Mouse (Mus musculus) ES-Bruce4 (cell line): ENCODE measurements around the gene Strada. TPM values are rescaled to one million over a fixed set of nuclear protein-coding genes. Genes with fewer than 3 reads are reported as not detected.

Experiments
- H3K27ac ChIP-seq: 2 replicates; pipeline ENCODE4 v1.5.1; 2012; ENCODE audit warnings: low read length, inconsistent platforms; ENCODE audit not compliant: insufficient read depth
- H3K27me3 ChIP-seq: 2 replicates; pipeline ENCODE4 v1.6.1; 2012; ENCODE audit warnings: mild to moderate bottlenecking, low read length, inconsistent platforms; ENCODE audit not compliant: control insufficient read depth, poor library complexity, insufficient read depth, severe bottlenecking
- H3K36me3 ChIP-seq: 2 replicates; pipeline ENCODE4 v1.6.1; 2012; ENCODE audit warnings: inconsistent platforms, mild to moderate bottlenecking, low read length, moderate library complexity; ENCODE audit not compliant: control insufficient read depth, poor library complexity, insufficient read depth, severe bottlenecking
- H3K4me1 ChIP-seq: one replicate; pipeline ENCODE4 v1.8.1; 2011; ENCODE audit warnings: low read length; ENCODE audit not compliant: control insufficient read depth, insufficient read depth
- H3K4me3 ChIP-seq: 2 replicates; pipeline ENCODE4 v1.5.1; 2011; ENCODE audit warnings: low read depth, mild to moderate bottlenecking, low read length
- H3K9ac ChIP-seq: 2 replicates; pipeline ENCODE4 v1.6.1; 2012; ENCODE audit warnings: low read depth, mild to moderate bottlenecking, inconsistent platforms; ENCODE audit not compliant: poor library complexity, severe bottlenecking
- H3K9me3 ChIP-seq: replicated peaks from 2 replicates; pipeline ENCODE4 v1.6.1; 2012; ENCODE audit warnings: mild to moderate bottlenecking, low read length, inconsistent platforms; ENCODE audit not compliant: control insufficient read depth, poor library complexity, insufficient read depth, severe bottlenecking
- CTCF ChIP-seq: IDR thresholded peaks from one replicate; pipeline ENCODE4 v1.8.1; 2011; ENCODE audit warnings: low read depth, low read length
- EP300 ChIP-seq: IDR thresholded peaks from 2 replicates; pipeline ENCODE4 v1.6.1; 2011; ENCODE audit warnings: low read depth, low read length; ENCODE audit not compliant: insufficient read depth
- POLR2A ChIP-seq: IDR thresholded peaks from one replicate; pipeline ENCODE4 v1.8.1; 2011; ENCODE audit warnings: low read length; ENCODE audit not compliant: insufficient read depth
- polyA plus RNA-seq: library from polyadenylated mRNA; stranded (reverse); fragments of >200 nt; gene quantifications from 2 replicates; pipeline ENCODE4 v1.2.4, GENCODE M21; 2011; ENCODE audit warnings: low read depth; ENCODE audit not compliant: missing spikeins, insufficient read depth, insufficient read length

Strada gene
- polyA plus RNA-seq, 1 experiment = 34.2 TPM

DNA sequence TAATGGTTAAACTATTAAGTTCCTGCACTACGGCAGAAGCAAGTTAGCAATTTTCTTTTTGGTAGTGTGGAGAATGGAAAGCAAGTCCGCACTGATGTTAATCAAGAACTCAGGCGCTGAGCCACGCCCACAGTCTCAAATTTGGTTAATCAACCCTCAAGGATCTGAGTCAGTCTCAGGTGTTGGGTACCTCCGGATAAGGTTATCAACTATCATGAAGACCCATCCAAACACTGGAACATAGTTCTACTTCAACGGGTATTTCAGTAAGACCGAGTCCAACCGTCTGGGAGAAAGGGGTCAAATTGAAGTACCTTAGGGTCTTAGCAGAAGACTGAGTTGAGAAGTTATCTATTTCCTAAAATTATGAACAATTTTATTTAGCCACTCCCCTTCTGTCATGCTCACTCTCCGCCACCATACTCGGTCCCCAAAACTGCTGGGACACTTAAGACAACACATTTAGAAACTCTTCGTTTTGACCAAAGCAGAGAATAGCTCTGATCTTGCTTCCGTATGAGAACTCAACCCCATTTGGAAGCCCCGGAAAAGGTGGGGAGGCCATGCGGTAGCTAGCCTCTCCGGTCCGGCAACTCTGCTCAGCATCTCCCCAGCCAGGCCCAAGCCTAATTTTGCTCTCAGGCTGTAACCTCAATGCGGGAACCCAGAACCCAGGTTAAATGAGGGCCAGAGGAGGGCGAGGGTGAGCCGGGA is 9.2 kb downstream of the Strada start:
- H3K9ac ChIP-seq = peak overlapping the region; percentile 86
- no peaks in the 10 kb centered on the region for H3K9me3 ChIP-seq
- no peaks in the 10 kb centered on the region for H3K27me3 ChIP-seq
- H3K4me3 ChIP-seq = peak overlapping the region; percentile 95
- H3K36me3 ChIP-seq = no peaks in the 10 kb centered on the region
- H3K27ac ChIP-seq = 0 out of 2 replicates have a peak overlapping the region, but pooled peaks have one; percentile 28
- TF ChIP-seq POLR2A = no peak
- TF ChIP-seq EP300 = no peak
- no peak for TF ChIP-seq CTCF
- no peaks in the 10 kb centered on the region for H3K4me1 ChIP-seq

DNA sequence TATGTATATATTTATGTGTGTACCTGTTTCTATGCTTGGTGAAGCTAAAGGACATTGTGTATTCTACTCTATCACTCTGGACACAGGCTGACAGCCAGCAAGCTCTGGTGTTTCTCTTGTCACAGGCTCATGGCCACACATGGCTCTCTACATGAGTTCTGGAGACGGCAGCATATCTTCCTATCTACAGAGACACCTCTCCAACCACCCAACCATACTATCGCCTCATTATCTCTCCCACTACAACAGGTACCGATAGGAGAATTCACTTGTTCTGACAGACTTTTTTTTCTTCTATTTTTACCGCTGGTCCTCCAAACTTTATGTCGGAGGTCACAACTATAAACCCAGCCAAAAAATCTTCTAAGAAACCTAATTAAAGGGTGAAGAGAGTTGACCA is 9.7 kb downstream of the Strada start:
- Histone ChIP-seq H3K27me3 (no peaks in the 10 kb centered on the region), H3K4me1 (no peaks in the 10 kb centered on the region), H3K4me3 (no peak overlapping the region), H3K9me3 (no peaks in the 10 kb centered on the region), H3K36me3 (no peaks in the 10 kb centered on the region), H3K27ac (no peak overlapping the region), H3K9ac (peak overlapping the region; percentile 86)
- no peak for TF ChIP-seq CTCF
- no peak for TF ChIP-seq EP300
- TF ChIP-seq POLR2A = no peak

DNA sequence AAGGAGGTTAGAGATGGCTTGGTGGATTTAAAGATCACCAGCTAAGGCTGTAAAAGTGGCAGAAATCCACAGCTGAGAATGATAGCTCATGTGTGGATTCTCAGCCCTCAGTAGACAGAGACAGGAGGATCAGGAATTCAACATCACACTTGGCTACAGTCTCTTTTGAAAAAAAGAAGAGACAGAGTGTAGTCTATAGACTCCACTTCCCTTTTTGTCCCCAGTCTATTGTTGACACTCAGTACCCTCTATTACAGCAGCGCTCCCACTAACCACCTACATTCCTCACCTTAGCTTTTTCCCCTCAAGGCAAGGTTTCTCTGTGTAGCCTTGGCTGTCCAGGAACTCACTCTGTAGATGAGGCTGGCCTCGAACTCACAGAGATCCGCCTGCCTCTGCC is 10.3 kb downstream of the Strada start:
- no peaks in the 10 kb centered on the region for H3K27me3 ChIP-seq
- H3K27ac ChIP-seq = no peak overlapping the region
- H3K9ac ChIP-seq = no peak overlapping the region
- TF ChIP-seq EP300 = no peak
- no peak for TF ChIP-seq CTCF
- TF ChIP-seq POLR2A = no peak
- H3K4me1 ChIP-seq = no peaks in the 10 kb centered on the region
- H3K4me3 ChIP-seq = no peak overlapping the region
- no peaks in the 10 kb centered on the region for H3K9me3 ChIP-seq
- no peaks in the 10 kb centered on the region for H3K36me3 ChIP-seq

DNA sequence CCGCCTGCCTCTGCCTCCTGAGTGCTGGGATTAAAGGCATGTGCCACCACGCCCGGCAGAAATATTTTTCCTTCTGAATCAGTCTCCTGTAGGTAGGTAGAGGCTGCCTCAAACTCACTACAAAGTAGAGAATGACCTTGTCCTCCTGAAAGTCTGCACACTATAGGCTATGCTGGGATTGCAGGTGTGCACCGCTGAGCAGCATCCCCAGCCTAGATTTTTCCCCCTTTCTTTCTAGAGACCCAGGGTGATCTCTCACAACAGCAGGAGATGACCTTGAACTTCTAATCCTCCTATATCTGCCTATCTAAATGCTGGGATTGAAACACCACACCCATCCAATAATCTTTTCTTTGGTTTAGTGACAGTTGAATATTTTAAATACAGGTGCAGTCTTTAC is 14.6 kb downstream of the Strada start:
- H3K27me3 ChIP-seq = no peaks in the 10 kb centered on the region
- no peaks in the 10 kb centered on the region for H3K4me1 ChIP-seq

DNA sequence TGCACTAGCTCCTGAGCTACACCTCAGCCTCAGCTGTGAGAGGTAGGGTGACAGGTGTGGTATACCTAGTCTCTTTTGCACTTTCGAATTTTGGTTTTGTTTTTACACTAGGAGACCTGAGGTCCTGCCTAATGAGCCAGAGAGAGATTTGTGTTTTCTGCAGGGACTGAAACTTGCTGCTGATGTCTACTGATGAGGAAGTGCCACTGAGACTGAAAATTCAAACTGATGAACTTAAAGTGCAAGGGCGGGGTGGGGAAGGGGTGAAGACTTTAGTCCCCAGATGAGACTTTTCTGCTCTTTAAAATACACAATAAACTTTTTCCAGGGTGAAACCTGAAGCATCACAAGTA is 21.5 kb downstream of the Strada start:
- Histone ChIP-seq H3K4me3 (no peak overlapping the region), H3K9me3 (no peaks in the 10 kb centered on the region), H3K9ac (no peak overlapping the region), H3K27ac (no peak overlapping the region), H3K36me3 (peaks cover 5% of the 10 kb centered on the region; the same call in 1 of the 2 replicates), H3K27me3 (no peaks in the 10 kb centered on the region), H3K4me1 (no peaks in the 10 kb centered on the region)
- TF ChIP-seq CTCF (no peak), POLR2A (no peak), EP300 (no peak)

More for the DNA sequence above, 14.6 kb downstream of the Strada start:
- TF ChIP-seq EP300 (no peak), CTCF (no peak), POLR2A (no peak)
- Histone ChIP-seq H3K9me3 (no peaks in the 10 kb centered on the region), H3K9ac (no peak overlapping the region), H3K4me3 (no peak overlapping the region), H3K27ac (peak overlapping the region; percentile 63), H3K36me3 (peaks cover 5% of the 10 kb centered on the region; the same call in 1 of the 2 replicates)

DNA sequence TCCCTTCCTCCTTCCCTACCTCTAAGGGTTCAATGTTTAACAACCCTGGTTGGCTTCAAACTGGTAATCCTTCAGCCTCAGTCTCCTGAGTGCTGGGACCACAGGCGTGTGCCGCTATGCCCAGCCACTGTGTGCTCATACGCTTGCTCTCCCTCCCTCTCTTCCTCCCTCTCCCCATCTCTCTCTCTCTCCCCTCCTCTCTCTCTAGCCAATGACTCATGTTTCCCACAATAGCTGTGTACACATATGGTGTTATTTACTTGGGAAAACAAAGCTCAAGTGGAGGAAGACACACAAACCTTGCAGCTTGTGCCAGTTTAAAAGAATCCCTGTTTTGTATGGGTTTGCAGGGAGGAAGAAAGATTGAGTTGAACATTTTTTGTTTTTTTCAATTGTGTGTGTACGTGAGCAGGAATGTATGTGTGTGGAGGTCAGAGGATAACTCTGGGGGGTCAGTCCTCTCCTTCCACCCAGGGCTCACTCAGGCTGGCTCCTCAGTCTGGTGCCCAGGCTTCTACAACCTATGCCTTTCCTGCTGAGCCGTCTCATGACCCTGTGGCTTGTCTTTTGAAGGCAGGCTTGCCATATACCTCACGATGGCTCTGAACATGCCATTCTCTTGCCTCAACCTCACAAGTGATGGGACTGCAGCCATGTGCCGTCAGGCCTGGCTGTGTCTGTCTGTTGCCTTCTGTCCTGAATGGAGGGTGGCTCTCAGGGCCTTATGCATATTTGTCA is 22.1 kb downstream of the Strada start:
- TF ChIP-seq POLR2A (no peak), CTCF (no peak), EP300 (no peak)
- Histone ChIP-seq H3K27me3 (no peaks in the 10 kb centered on the region), H3K4me3 (no peak overlapping the region), H3K27ac (no peak overlapping the region), H3K9me3 (no peaks in the 10 kb centered on the region), H3K36me3 (peaks cover 5% of the 10 kb centered on the region; the same call in 1 of the 2 replicates), H3K9ac (no peak overlapping the region), H3K4me1 (no peaks in the 10 kb centered on the region)
